Mouse (Mus musculus) ovary, postnatal 14 days (tissue): ENCODE measurements around the gene Lypd8.
"Not testable (repeated sequence)": the region's sequence is repeated elsewhere in the genome, so short reads cannot be mapped to it uniquely, and the experiment has no call there.

ENCODE experiments used
- DNase-seq: peaks from one replicate; pipeline ENCODE4 v3.0.0; 2022; ENCODE audit warnings: low spot score

Gene Lypd8

DNA sequence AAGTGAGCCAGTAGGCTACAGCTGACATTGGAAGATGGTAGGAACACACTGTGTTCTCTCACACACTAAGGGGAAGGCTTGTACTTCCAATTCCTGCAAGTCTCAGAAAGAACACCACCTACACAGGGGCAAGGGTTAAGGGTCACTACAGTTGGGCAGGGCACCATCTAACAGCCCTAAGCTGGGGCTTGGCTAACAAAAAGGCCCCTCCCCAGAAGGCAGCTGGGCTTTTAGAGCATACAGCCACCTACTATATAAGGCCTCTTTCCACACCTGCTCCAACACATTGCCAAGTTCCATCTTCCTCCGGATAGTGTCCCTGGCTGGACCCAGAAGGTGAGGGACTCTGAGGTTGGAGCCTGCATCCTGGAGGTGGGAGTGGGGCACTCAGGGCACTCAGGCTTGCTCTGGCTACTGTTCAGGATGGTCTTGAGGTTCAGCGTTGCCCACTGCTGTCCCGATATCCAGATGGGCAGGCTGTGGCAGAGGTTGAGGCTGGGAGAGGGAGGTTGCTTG, at the start of gene Lypd8:
Gene Lypd8, plus strand, starts transcription at position 281 of the 516 bp plus-strand sequence.
- no peak for DNase-seq

GRCm38 (mm10) chr11:58329906-58330275, 49.0 kb upstream of the Lypd8 start:
- DNase-seq: no peak

GRCm38 (mm10) chr11:58330276-58331148, 48.3 kb upstream of the Lypd8 start, which contains the start of the genes Zfp672 and Sh3bp5l:
Gene Zfp672 (minus strand): TSS chr11:58330339.
Gene Sh3bp5l (plus strand): TSS chr11:58330724.
- DNase-seq: peak; percentile 79

- DNase-seq: no peak
Observed at GRCm38 (mm10) chr11:58331149-58331495, 47.7 kb upstream of the Lypd8 start.

DNA sequence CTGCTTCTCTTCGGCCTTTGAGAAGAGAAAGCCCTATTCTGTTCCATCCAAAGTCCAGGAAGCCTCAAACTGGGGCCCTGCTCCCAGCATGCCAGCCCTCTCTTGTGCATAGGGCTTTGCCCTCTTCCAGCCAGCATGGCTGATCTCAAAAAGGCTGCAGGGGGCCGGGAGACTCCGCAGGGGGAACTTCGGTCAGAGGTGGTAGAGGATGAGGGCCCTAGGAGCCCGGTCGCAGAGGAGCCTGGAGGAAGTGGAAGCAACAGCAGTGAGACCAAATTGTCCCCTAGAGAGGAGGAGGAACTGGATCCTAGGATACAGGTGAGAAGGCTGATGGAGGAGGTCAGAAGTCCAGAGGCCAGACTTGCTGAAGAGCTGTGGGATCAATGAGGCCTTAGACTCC, 47.3 kb upstream of the Lypd8 start:
- no peak for DNase-seq

DNA sequence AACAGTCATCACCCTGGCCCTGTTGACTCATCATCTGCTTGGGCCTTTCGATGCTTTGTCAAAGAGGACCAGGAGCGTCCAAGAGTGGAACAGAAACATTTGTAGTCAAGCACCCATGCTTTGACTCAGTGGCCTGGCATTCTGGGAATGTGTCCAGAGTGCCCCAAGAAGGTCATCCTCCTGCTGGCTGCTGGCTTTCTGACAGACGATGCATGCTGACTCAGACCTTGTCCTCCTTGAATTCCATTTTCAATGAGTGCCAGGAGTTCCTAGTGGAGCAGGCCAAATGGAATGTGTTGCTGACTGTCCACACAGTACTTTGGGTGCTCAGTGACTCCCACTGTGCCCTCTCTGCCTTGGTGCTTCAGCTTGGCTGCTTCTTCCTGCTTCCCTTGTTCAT, 44.1 kb upstream of the Lypd8 start:
- no peak for DNase-seq

DNA sequence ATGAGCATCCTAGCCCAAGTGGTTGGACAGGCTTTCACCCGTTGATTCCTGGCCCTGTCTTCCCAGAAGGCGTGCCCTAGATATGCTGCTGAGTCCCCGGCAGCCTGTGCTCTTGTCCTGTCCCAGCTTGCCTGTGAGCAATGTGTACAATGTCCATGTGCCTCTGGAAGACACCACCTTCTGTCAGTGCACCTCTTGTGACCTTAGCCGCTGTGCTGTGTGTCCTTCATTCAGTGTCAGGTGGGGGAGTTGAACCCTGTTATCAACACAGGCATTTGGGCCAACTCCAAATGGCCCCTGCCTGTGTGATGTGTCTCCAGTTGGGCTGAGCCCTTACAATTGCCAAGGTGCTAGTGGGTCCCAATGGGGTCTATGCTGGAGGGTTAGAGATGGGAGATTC, 32.1 kb upstream of the Lypd8 start:
- DNase-seq: no peak

DNA sequence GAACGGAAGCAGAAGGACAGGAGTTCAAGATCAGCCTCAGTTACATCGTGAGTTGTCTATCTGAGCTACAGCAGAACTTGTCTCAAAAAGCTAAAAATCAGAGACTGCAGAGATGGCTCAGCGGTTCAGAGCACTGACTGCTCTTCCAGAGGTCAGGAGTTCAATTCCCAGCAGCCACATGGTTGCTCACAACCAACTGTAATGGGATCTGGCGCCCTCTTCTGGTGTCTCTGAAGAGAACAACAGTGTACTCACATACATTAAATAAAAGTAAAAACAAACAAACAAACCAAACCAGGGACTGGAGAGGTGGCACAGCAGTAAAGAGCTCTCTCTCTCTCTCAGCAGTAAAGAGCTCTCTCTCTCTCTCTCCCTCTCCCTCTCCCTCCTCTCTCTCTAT, 28.2 kb upstream of the Lypd8 start:
- no peak for DNase-seq

DNA sequence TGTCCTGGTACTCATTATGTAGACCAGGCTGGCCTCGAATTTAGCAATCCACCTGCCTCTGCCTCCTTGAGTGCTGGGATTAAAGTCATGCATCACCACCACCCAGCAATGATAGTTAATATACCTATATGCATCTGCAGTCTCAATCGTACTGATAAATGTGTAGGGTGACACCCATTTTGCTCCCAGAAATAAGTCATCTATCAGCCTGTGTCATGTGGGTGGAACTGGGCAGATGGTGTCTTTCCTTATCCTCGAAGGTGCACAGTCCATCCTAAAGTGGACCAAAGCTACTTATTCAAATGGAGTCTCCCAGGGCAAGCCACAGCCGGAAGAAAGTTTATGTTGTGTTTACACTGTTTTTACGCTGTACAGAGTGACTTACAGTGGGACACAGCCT, 27.7 kb upstream of the Lypd8 start:
- no peak for DNase-seq

GRCm38 (mm10) chr11:58352681-58353548, 25.9 kb upstream of the Lypd8 start:
- DNase-seq: no peak

DNA sequence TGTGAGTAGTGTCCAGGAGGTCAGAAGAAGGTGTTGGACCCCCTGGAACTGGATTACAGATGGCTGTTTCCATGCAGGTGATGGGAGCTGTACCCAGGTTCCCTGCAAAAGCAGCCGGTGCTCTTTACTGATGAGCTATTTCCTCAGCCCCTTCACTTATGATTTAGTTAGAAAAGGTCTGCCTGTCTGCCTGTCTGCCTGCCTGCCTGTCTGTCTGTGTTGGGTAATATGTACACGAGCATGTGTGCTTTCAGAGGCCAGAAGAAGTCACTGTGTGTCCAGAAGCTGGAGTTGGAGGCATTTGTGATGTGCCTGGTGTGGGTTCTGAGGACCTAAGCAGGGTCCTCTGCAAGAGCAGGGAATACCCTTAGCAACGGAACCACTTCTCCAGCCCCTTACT, 25.1 kb upstream of the Lypd8 start:
- DNase-seq: no peak

DNA sequence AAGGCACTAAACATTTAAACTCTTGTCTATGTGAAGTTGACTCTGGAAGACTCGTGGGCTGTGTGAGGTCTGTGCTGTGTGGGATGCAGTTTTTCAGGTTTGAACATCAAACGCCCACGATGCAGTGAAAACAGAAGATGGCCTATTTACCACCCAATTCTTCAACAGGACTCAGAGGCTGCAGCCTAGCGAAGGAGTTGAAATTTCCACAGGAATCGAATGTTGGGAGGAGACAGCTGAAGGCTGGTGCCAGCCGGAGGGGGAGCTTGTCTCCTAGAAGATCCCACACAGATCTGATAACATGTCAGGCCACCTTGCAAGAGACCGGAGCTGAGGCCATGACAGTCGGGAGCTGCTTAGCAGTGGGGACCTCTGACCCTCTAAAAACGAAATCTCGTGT, 24.4 kb upstream of the Lypd8 start:
- no peak for DNase-seq

- no peak for DNase-seq
Observed at GRCm38 (mm10) chr11:58354927-58355326, 23.9 kb upstream of the Lypd8 start.

- no peak for DNase-seq
Observed at GRCm38 (mm10) chr11:58357042-58357441, 21.8 kb upstream of the Lypd8 start.

DNA sequence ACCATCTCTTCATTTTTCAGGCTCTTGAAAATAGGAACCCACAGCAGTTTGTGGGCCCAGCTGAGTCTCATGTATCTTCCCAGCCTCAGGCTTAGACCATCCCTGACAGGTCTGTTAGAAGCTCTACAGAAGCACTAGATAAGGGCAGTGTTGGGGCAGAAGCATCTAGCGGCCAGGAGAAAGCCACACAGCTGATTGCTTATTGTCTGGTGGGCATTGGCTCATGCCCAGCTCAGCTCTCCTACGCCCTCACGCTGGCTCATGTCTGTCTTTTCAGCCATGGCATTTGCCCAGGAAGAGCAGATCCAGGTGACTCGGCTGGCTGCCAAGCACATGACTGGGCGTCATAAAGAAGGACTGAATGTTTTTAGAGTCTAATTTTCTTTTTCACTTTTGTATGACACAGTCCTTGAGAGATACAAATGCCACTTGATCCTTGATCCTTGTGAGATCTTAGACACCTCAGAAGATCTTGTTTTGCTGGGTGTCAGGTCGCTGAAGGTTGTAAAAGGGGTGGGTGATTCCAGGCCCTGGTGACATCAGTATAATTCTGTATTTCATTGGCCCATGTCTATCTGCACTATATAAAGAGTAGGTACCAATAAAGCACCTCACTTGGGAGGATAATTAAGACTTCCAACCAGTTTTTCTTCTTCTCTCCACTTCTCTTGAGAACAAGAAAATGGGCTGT, 20.9 kb upstream of the Lypd8 start:
- no peak for DNase-seq

- not testable (repeated sequence) for DNase-seq
Observed at GRCm38 (mm10) chr11:58362562-58362961, 16.3 kb upstream of the Lypd8 start.

DNA sequence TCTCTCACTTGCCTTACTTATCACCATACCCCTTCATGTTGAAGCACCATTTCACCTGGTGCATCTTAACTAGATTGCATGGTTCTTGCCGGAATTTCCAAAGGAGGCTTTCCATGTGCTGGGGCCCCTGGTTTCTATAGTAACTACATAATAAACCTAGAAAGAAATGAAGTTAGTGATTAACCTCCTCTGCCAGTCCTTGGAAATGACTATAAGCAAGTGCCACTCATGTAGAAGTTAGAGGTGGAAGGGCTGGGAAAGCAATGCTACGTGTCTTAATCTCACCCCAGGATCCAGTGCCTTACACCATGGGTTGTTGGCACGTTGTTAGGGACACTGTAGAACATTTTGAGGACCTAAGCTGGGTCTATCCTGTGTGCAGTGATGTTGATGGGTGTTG, 14.4 kb upstream of the Lypd8 start:
- DNase-seq: no peak

GRCm38 (mm10) chr11:58366191-58366590, 12.7 kb upstream of the Lypd8 start:
- DNase-seq: not testable (repeated sequence)

DNA sequence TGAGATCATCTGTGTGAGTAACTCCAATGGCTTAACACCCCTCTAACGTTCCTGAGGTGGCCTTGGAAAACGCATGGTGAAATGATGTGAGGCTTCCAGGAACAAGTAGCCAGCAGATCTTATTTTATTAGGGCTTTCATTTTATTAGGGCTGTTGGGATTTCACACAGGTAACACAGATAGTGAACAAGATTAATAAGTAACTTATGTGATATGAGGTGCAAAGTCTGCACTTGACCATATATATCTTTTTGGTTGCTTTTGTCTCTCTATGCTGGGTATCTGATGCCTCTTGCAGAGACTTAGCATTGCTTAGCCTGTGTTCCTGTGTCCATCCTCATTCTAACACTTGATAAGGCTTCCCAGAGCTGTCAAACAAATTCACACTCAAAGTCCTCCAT, 1.6 kb upstream of the Lypd8 start:
- no peak for DNase-seq

- DNase-seq: no peak
Observed at GRCm38 (mm10) chr11:58377686-58378085, 1.2 kb upstream of the Lypd8 start.

DNA sequence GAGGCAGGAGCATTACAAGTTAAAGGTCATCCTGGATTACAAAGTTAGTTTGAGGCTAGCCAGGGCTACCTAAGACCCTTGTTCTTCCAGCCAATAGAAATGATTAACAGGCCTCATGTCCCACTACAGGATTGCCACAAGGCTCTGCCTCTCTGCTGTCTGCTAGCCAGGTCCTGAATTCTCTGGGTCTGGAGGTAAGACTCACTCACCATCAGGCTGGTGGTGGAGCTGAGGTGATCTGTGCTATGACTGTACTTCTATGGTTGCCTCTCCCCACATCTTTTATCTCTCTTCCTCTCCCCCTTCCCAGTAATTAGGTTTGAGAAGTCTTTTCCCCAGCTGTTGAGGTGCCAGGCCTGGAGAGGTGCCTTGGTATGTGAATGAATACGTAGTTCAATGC, 673 bp downstream of the Lypd8 start:
- no peak for DNase-seq

DNA sequence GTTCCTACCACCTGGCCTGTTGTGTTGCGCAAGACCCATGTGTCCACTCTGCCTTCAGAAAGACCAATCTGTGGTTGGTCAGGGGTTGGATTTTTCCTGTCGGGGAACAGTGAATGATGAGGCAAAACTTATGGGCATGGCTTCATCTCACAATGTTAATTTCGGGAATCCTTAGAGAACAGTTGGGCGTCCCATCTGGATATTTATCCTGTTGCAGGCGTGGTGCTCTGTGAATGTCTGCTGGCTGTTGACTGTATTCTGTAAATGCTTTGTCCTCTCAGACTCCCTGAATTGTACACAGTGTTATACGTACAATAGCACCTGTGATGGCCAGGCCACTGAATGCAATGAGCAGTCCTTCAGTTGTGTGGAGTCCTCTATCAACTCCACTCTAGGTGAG, 3.6 kb downstream of the Lypd8 start:
- no peak for DNase-seq
